ENCODE assay signal across 25 mouse cellular contexts in the genomic region with DNA sequence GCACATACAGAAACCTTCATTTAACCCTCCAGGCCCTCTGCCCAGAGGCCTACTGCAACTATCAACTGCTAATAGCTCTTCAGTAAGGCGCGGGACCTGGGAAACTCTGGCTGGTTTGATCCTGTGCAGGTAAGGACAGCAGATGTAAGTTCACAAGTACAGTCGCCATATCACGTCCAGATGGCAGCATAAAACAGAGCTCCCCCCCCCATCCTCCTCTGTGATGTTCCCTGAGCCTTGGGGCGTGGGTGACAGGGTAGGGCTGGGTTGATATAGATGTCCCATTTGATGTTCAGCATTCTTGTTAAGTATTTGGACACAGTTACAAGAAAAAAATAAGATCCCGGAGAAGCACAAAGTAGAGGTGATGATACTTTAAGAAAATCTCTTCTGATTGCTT. TPM values are rescaled to one million over a fixed set of nuclear protein-coding genes. Genes with fewer than 3 reads are reported as not detected.
DNase-seq lines count a peak whose midpoint lies in the region; ATAC-seq and TF ChIP-seq lines count a peak whose summit lies in the region.
"Had no signal": no experiment of that assay in that cellular context is flagged by ENCODE, and none has a peak within 500 bp of the region (broad histone marks: within the 10 kb centered on the region; RNA-seq: fewer than 3 reads in every experiment).

No protein-coding gene starts in this region.

- 87% methylated on average over 6 of the region's 6 CpGs for WGBS in heart, embryonic 12.5 days
- 94% methylated on average over 6 of the region's 6 CpGs for WGBS in stomach, postnatal 0 days

- H3K27ac ChIP-seq in heart, embryonic 12.5 days (ENCODE audit: poor library complexity, severe bottlenecking) = peak overlapping the region; percentile 87; the same call in 1 of the 2 replicates
- H3K27ac ChIP-seq in layer of hippocampus, adult 2 months = peak overlapping the region; percentile 80
- H3K27ac ChIP-seq in embryonic fibroblast, embryonic 13.5 days (ENCODE audit: insufficient read depth, low read length) = peak overlapping the region; percentile 97
- H3K27ac ChIP-seq in stomach, postnatal 0 days (replicated peaks) = peak overlapping the region; percentile 92; the same call in 1 of the 2 replicates
- H3K27ac ChIP-seq: embryonic facial prominence, embryonic 13.5 days; forebrain, embryonic 13.5 days; hindbrain, embryonic 13.5 days; limb, embryonic 13.5 days; neural tube, embryonic 15.5 days had no signal

- H3K4me3 ChIP-seq in heart, embryonic 12.5 days = no peak overlapping the region
- no peak overlapping the region for H3K4me3 ChIP-seq in layer of hippocampus, adult 2 months
- H3K4me3 ChIP-seq in embryonic fibroblast, embryonic 13.5 days (ENCODE audit: insufficient read depth, low read length) = no peak overlapping the region
- no peak overlapping the region for H3K4me3 ChIP-seq in stomach, postnatal 0 days (ENCODE audit: low read depth, low read length)
- H3K4me3 ChIP-seq: embryonic facial prominence, embryonic 13.5 days; forebrain, embryonic 13.5 days; hindbrain, embryonic 13.5 days; limb, embryonic 13.5 days; liver, embryonic 13.5 days; neural tube, embryonic 15.5 days had no signal

- peaks cover 4% of the 10 kb centered on the region; the same call in 1 of the 2 replicates for H3K9me3 ChIP-seq in heart, embryonic 12.5 days (replicated peaks)
- H3K9me3 ChIP-seq in stomach, postnatal 0 days (ENCODE audit: control insufficient read depth, low read length) = no peaks in the 10 kb centered on the region
- H3K9me3 ChIP-seq: embryonic facial prominence, embryonic 13.5 days; forebrain, embryonic 13.5 days; hindbrain, embryonic 13.5 days; limb, embryonic 13.5 days; liver, embryonic 13.5 days; neural tube, embryonic 15.5 days had no signal

- no peak for ATAC-seq in heart, embryonic 12.5 days (ENCODE audit: insufficient number of reproducible peaks, low FRiP score)
- ATAC-seq in stomach, postnatal 0 days (ENCODE audit: low FRiP score, low TSS enrichment) = no peak
- ATAC-seq: forebrain, embryonic 13.5 days had no signal

- no peaks in the 10 kb centered on the region for H3K36me3 ChIP-seq in heart, embryonic 12.5 days
- no peaks in the 10 kb centered on the region for H3K36me3 ChIP-seq in stomach, postnatal 0 days (ENCODE audit: control insufficient read depth, insufficient read depth, low read length)
- H3K36me3 ChIP-seq: embryonic facial prominence, embryonic 13.5 days; hindbrain, embryonic 13.5 days; limb, embryonic 13.5 days; liver, embryonic 13.5 days; neural tube, embryonic 15.5 days had no signal

- H3K4me2 ChIP-seq in heart, embryonic 12.5 days = no peak overlapping the region
- no peak overlapping the region for H3K4me2 ChIP-seq in stomach, postnatal 0 days (replicated peaks; ENCODE audit: low read depth)
- H3K4me2 ChIP-seq: embryonic facial prominence, embryonic 13.5 days; forebrain, embryonic 13.5 days; hindbrain, embryonic 13.5 days; limb, embryonic 13.5 days; liver, embryonic 13.5 days; midbrain, embryonic 11.5 days; neural tube, embryonic 15.5 days had no signal

- H3K27me3 ChIP-seq in heart, embryonic 12.5 days (replicated peaks) = no peaks in the 10 kb centered on the region
- no peaks in the 10 kb centered on the region for H3K27me3 ChIP-seq in stomach, postnatal 0 days (ENCODE audit: control insufficient read depth, insufficient read depth, low read length)
- H3K27me3 ChIP-seq: embryonic facial prominence, embryonic 13.5 days; forebrain, embryonic 13.5 days; limb, embryonic 13.5 days; liver, embryonic 13.5 days; neural tube, embryonic 15.5 days had no signal

- TF ChIP-seq POLR2A in embryonic fibroblast, embryonic 13.5 days (IDR thresholded peaks at IDR 0.05; ENCODE audit: low read depth, low read length) = no peak

- peaks cover 56% of the 10 kb centered on the region for H3K4me1 ChIP-seq in heart, embryonic 12.5 days (replicated peaks)
- peaks cover 26% of the 10 kb centered on the region for H3K4me1 ChIP-seq in embryonic fibroblast, embryonic 13.5 days (ENCODE audit: control insufficient read depth, insufficient read depth, low read length)
- peaks cover 6% of the 10 kb centered on the region for H3K4me1 ChIP-seq in stomach, postnatal 0 days (replicated peaks; ENCODE audit: control insufficient read depth, insufficient read depth)
- H3K4me1 ChIP-seq: forebrain, embryonic 13.5 days had no signal

- no peak overlapping the region for H3K9ac ChIP-seq in heart, embryonic 12.5 days
- H3K9ac ChIP-seq in stomach, postnatal 0 days (ENCODE audit: low read length) = 0 out of 2 replicates have a peak overlapping the region, but pooled peaks have one; percentile 13
- H3K9ac ChIP-seq: embryonic facial prominence, embryonic 13.5 days; forebrain, embryonic 13.5 days; hindbrain, embryonic 13.5 days; limb, embryonic 13.5 days; liver, embryonic 13.5 days; neural tube, embryonic 15.5 days had no signal

- no peak for TF ChIP-seq CTCF in layer of hippocampus, adult 2 months (conservative IDR thresholded peaks at IDR 0.05)
- TF ChIP-seq CTCF in embryonic fibroblast, embryonic 13.5 days (IDR thresholded peaks at IDR 0.05; ENCODE audit: borderline replicate concordance, insufficient read depth, low read length) = no peak
- no peak for TF ChIP-seq CTCF in stomach, postnatal 0 days (IDR thresholded peaks at IDR 0.05; ENCODE audit: low read depth)

- no peak for TF ChIP-seq EP300 in stomach, postnatal 0 days (optimal IDR thresholded peaks at IDR 0.05)

- no peak for DNase-seq in heart, adult 9 months (ENCODE audit: low spot score in 2 of 2)
- DNase-seq in layer of hippocampus, adult 2 months (ENCODE audit: low spot score in 2 of 2) = no peak
- no peak for DNase-seq in layer of hippocampus, adult 18-20 months (ENCODE audit: low spot score in 2 of 2)
- no peak for DNase-seq in stomach, postnatal 0 days (ENCODE audit: low spot score)
- DNase-seq in right cerebral cortex, adult 18-20 months = no peak
- DNase-seq: adrenal gland, adult 2 months; cerebellum, adult 8-10 months; cerebellum, postnatal 36 days; embryo, embryonic 11 days; gastrocnemius, postnatal 10 days; kidney, adult 2 months; liver, embryonic 13.5 days; lung, adult 2 months; lung, postnatal 14 days; right cerebral cortex, postnatal 14 days had no signal

RNA-seq across cellular contexts. Expression of a gene that starts 20.1 kb away (rescaled TPM):
- 156 and 163 TPM in 2 replicates for polyA plus RNA-seq in heart, embryonic 12.5 days (2016; fragmentation: Nextera tagmentation; extraction: Ambion mirVana)
- total RNA-seq in layer of hippocampus, adult 2 months (2021) = 100 to 1,000 TPM; 667 to 694 TPM
- 100 to 1,000 TPM; 611 to 639 TPM for total RNA-seq in layer of hippocampus, adult 18-20 months (2021)
- polyA plus RNA-seq in embryonic fibroblast, embryonic 13.5 days (2011; ENCODE audit: insufficient read length, low read depth, missing spikeins) = 76.3 and 150 TPM in 2 replicates
- polyA plus RNA-seq in stomach, postnatal 0 days (2015; fragmentation: Nextera tagmentation; extraction: Ambion mirVana) = 8.4 and 8.8 TPM in 2 replicates
- total RNA-seq: MEL had no signal

RNA-seq across cellular contexts. Expression of a gene that starts 46.7 kb away (rescaled TPM):
- 91.4 and 96.7 TPM in 2 replicates for polyA plus RNA-seq in heart, embryonic 12.5 days (2016; fragmentation: Nextera tagmentation; extraction: Ambion mirVana)
- 100 to 1,000 TPM; 253 to 270 TPM for total RNA-seq in layer of hippocampus, adult 2 months (2021)
- 100 to 1,000 TPM; 283 to 293 TPM for total RNA-seq in layer of hippocampus, adult 18-20 months (2021)
- polyA plus RNA-seq in embryonic fibroblast, embryonic 13.5 days (2011; ENCODE audit: insufficient read length, low read depth, missing spikeins) = 130 and 148 TPM in 2 replicates
- polyA plus RNA-seq in stomach, postnatal 0 days (2015; fragmentation: Nextera tagmentation; extraction: Ambion mirVana) = 39.1 and 40.0 TPM in 2 replicates
- total RNA-seq: megakaryocyte progenitor cell, adult 5-6 weeks; MEL had no signal
